Mouse (Mus musculus) CD8-positive naive resting alpha-beta T cell, adult 2 months (primary cell): ENCODE results near the gene Olfr312.
"Not testable (repeated sequence)": the region's sequence is repeated elsewhere in the genome, so short reads cannot be mapped to it uniquely, and the experiment has no call there.

ENCODE experiments used
- DNase-seq, 2 experiments: peaks; one replicate each; pipeline ENCODE4 v3.0.0; 2022; ENCODE audit warnings: low read depth in 2 of 2, low spot score in 2 of 2

The Olfr312 gene

GRCm38 (mm10) chr11:58828937-58829336 lies at the start of gene Olfr312:
Gene Olfr312, plus strand, starts transcription at chr11:58829237.
- not testable (repeated sequence) for DNase-seq

- no peak for DNase-seq
Observed at GRCm38 (mm10) chr11:58782480-58783089, 46.5 kb upstream of the Olfr312 start, which contains the start of gene Olfr314. Gene Olfr314, plus strand, starts transcription at chr11:58782952.

- DNase-seq, result no peak
Observed at GRCm38 (mm10) chr11:58784182-58784581, 44.9 kb upstream of the Olfr312 start.

- DNase-seq, result peak in 1 of 2 experiments; percentile 14
Observed at GRCm38 (mm10) chr11:58787651-58788050, 41.4 kb upstream of the Olfr312 start.

- DNase-seq, result no peak
Observed at GRCm38 (mm10) chr11:58788346-58788745, 40.7 kb upstream of the Olfr312 start.

GRCm38 (mm10) chr11:58789532-58789931 lies 39.5 kb upstream of the Olfr312 start:
- DNase-seq, result no peak

GRCm38 (mm10) chr11:58790053-58790452 lies 39.0 kb upstream of the Olfr312 start:
- no peak for DNase-seq

GRCm38 (mm10) chr11:58790646-58791045 lies 38.4 kb upstream of the Olfr312 start:
- DNase-seq, result no peak

- DNase-seq, result no peak
Observed at GRCm38 (mm10) chr11:58795856-58796255, 33.2 kb upstream of the Olfr312 start.

GRCm38 (mm10) chr11:58796850-58797249 lies 32.2 kb upstream of the Olfr312 start:
- DNase-seq, result no peak

GRCm38 (mm10) chr11:58799747-58800146 lies 29.3 kb upstream of the Olfr312 start:
- DNase-seq, result no peak

GRCm38 (mm10) chr11:58801558-58802228 lies 27.3 kb upstream of the Olfr312 start, which contains the start of gene Fam183b:
Gene Fam183b, minus strand, starts transcription at chr11:58801960.
- no peak for DNase-seq

GRCm38 (mm10) chr11:58803871-58804270 lies 25.2 kb upstream of the Olfr312 start:
- DNase-seq, result no peak

- no peak for DNase-seq
Observed at GRCm38 (mm10) chr11:58804393-58804792, 24.6 kb upstream of the Olfr312 start.

GRCm38 (mm10) chr11:58812001-58812400 lies 17.0 kb upstream of the Olfr312 start:
- DNase-seq, result no peak

GRCm38 (mm10) chr11:58814700-58815099 lies 14.3 kb upstream of the Olfr312 start, which contains the start of gene Olfr313:
Gene Olfr313, plus strand, starts transcription at chr11:58815000.
- DNase-seq, result not testable (repeated sequence)

GRCm38 (mm10) chr11:58815676-58816075 lies 13.4 kb upstream of the Olfr312 start:
- no peak for DNase-seq

- peak in 1 of 2 experiments; percentile 11 for DNase-seq
Observed at GRCm38 (mm10) chr11:58829764-58830163, 727 bp downstream of the Olfr312 start.

- peak in 1 of 2 experiments; percentile 0 for DNase-seq
Observed at GRCm38 (mm10) chr11:58832541-58832940, 3.5 kb downstream of the Olfr312 start.

- not testable (repeated sequence) for DNase-seq
Observed at GRCm38 (mm10) chr11:58838951-58839350, 9.9 kb downstream of the Olfr312 start, which contains the start of gene Olfr311. Gene Olfr311, plus strand, starts transcription at chr11:58839251.

- peak; percentile 88 to 93 for DNase-seq
Observed at GRCm38 (mm10) chr11:58846919-58847461, 18.0 kb downstream of the Olfr312 start, which contains the start of gene Gm12258. Gene Gm12258, plus strand, starts transcription at chr11:58847158.

GRCm38 (mm10) chr11:58847636-58848035 lies 18.6 kb downstream of the Olfr312 start:
- no peak for DNase-seq
